ENCODE assay signal across 11 mouse cellular contexts in genomic region chr2:27247487-27247863, GRCm38 (mm10). TPM values are rescaled to one million over a fixed set of nuclear protein-coding genes. Genes with fewer than 3 reads are reported as not detected.
DNase-seq lines count a peak whose midpoint lies in the region; ATAC-seq and TF ChIP-seq lines count a peak whose summit lies in the region.
"Had no signal": no experiment of that assay in that cellular context is flagged by ENCODE, and none has a peak within 500 bp of the region (broad histone marks: within the 10 kb centered on the region; RNA-seq: fewer than 3 reads in every experiment).

No protein-coding gene starts in this region.

- TF ChIP-seq POLR2A in olfactory bulb, adult 2 months (IDR thresholded peaks at IDR 0.05; ENCODE audit: insufficient read depth, low read depth, low read length) = no peak

- H3K36me3 ChIP-seq in heart, embryonic 12.5 days = no peaks in the 10 kb centered on the region
- H3K36me3 ChIP-seq in lung, embryonic 14.5 days (ENCODE audit: insufficient read depth) = no peaks in the 10 kb centered on the region
- no peaks in the 10 kb centered on the region for H3K36me3 ChIP-seq in intestine, embryonic 16.5 days (ENCODE audit: control insufficient read depth, insufficient read depth, low read length)

- intact Hi-C loops in heart, postnatal 14 days (cut with DNase I) = no loop called here

- TF ChIP-seq CTCF in lung, embryonic 14.5 days (IDR thresholded peaks at IDR 0.05; ENCODE audit: low read depth) = no peak
- TF ChIP-seq CTCF in olfactory bulb, adult 2 months (IDR thresholded peaks at IDR 0.05; ENCODE audit: insufficient read depth, low read depth, low read length) = no peak

- H3K27ac ChIP-seq in heart, embryonic 12.5 days (ENCODE audit: poor library complexity, severe bottlenecking) = peak overlapping the region; percentile 82
- H3K27ac ChIP-seq in lung, embryonic 14.5 days (ENCODE audit: low read depth) = peak overlapping the region; percentile 88
- peak overlapping the region; percentile 43; the same call in 1 of the 2 replicates for H3K27ac ChIP-seq in intestine, embryonic 16.5 days (ENCODE audit: low read length)
- H3K27ac ChIP-seq in olfactory bulb, adult 2 months (ENCODE audit: insufficient read depth, low read depth, low read length) = peak overlapping the region; percentile 48; the same call in 1 of the 2 replicates

- H3K9ac ChIP-seq in heart, embryonic 12.5 days = no peak overlapping the region
- no peak overlapping the region for H3K9ac ChIP-seq in lung, embryonic 14.5 days
- no peak overlapping the region for H3K9ac ChIP-seq in intestine, embryonic 16.5 days (ENCODE audit: low read depth, low read length)

- H3K4me2 ChIP-seq in heart, embryonic 12.5 days = peak overlapping the region; percentile 61
- peak overlapping the region; percentile 51 for H3K4me2 ChIP-seq in lung, embryonic 14.5 days
- H3K4me2 ChIP-seq in intestine, embryonic 16.5 days (ENCODE audit: low read depth, low read length) = 0 out of 2 replicates have a peak overlapping the region, but pooled peaks have one; percentile 8

- H3K4me3 ChIP-seq in heart, embryonic 12.5 days = no peak overlapping the region
- H3K4me3 ChIP-seq in lung, embryonic 14.5 days (ENCODE audit: low read depth, low read length) = no peak overlapping the region
- H3K4me3 ChIP-seq in intestine, embryonic 16.5 days (ENCODE audit: low read length) = no peak overlapping the region
- H3K4me3 ChIP-seq in olfactory bulb, adult 2 months (ENCODE audit: insufficient read depth, low read depth, low read length) = no peak overlapping the region

- H3K9me3 ChIP-seq in heart, embryonic 12.5 days (replicated peaks) = no peaks in the 10 kb centered on the region
- H3K9me3 ChIP-seq in lung, embryonic 14.5 days (ENCODE audit: low read depth, low read length) = no peaks in the 10 kb centered on the region
- H3K9me3 ChIP-seq in intestine, embryonic 16.5 days (ENCODE audit: control insufficient read depth, low read length) = no peaks in the 10 kb centered on the region

- 0 out of 2 replicates have a peak, but pooled peaks cover 3% of the 10 kb centered on the region for H3K27me3 ChIP-seq in heart, embryonic 12.5 days (replicated peaks)
- no peaks in the 10 kb centered on the region for H3K27me3 ChIP-seq in lung, embryonic 14.5 days (ENCODE audit: insufficient read depth, low read length)
- H3K27me3 ChIP-seq in intestine, embryonic 16.5 days (replicated peaks; ENCODE audit: control insufficient read depth, insufficient read depth, low read length) = no peaks in the 10 kb centered on the region

- peak; percentile 58 for ATAC-seq in heart, embryonic 12.5 days (ENCODE audit: insufficient number of reproducible peaks, low FRiP score)
- no peak; the same call in 1 of the 2 replicates for ATAC-seq in lung, embryonic 14.5 days (ENCODE audit: insufficient read depth)
- no peak for ATAC-seq in intestine, embryonic 16.5 days
- ATAC-seq in megakaryocyte progenitor cell, adult 5-6 weeks (replicated peaks; ENCODE audit: poor library complexity) = no peak
- ATAC-seq: CD4-positive, CD25-positive, alpha-beta regulatory T cell, adult 4 months had no signal

- WGBS in heart, embryonic 12.5 days = 37% methylated on average over 2 of the region's 2 CpGs
- 30% methylated on average over 2 of the region's 2 CpGs for WGBS in lung, embryonic 14.5 days
- 60% methylated on average over 2 of the region's 2 CpGs for WGBS in intestine, embryonic 16.5 days
- 40% methylated on average over 2 of the region's 2 CpGs for WGBS in olfactory bulb, adult 2 months

- peaks cover 23% of the 10 kb centered on the region for H3K4me1 ChIP-seq in heart, embryonic 12.5 days (replicated peaks)
- peaks cover 14% of the 10 kb centered on the region for H3K4me1 ChIP-seq in lung, embryonic 14.5 days (ENCODE audit: insufficient read depth)
- peaks cover 14% of the 10 kb centered on the region for H3K4me1 ChIP-seq in intestine, embryonic 16.5 days (ENCODE audit: control insufficient read depth, insufficient read depth, low read length)
- peaks cover 14% of the 10 kb centered on the region for H3K4me1 ChIP-seq in olfactory bulb, adult 2 months (ENCODE audit: control insufficient read depth, insufficient read depth, low read length)

- no peak for DNase-seq in heart, postnatal 14 days
- DNase-seq in lung, embryonic 14.5 days = no peak
- DNase-seq in lung, postnatal 14 days = no peak
- no peak for DNase-seq in retina, embryonic 14.5 days (ENCODE audit: low spot score)
- DNase-seq: thymus, postnatal 14 days had no signal

RNA-seq across cellular contexts. Expression of gene Sardh, which starts 0.7 kb away (rescaled TPM):
- 19.0 and 22.5 TPM in 2 replicates for polyA plus RNA-seq in heart, embryonic 12.5 days (2016; fragmentation: Nextera tagmentation; extraction: Ambion mirVana)
- 10 to 100 TPM; 15.3 to 15.6 TPM for total RNA-seq in heart, postnatal 14 days (2021)
- 23.6 and 25.0 TPM in 2 replicates for polyA plus RNA-seq in lung, embryonic 14.5 days (2014; fragmentation: Nextera tagmentation; extraction: Ambion mirVana)
- 9.5 and 10.1 TPM in 2 replicates for polyA plus RNA-seq in intestine, embryonic 16.5 days (2015; fragmentation: Nextera tagmentation; extraction: Ambion mirVana)
- not detected in 2 replicates for polyA plus RNA-seq in olfactory bulb, adult 2 months (2012; ENCODE audit: insufficient read depth, insufficient read length, low replicate concordance, missing spikeins)
- not detected in 2 replicates for total RNA-seq in megakaryocyte progenitor cell, adult 5-6 weeks (2015)
- total RNA-seq in megakaryocyte progenitor cell, adult 5-6 weeks (2017) = not detected in 2 replicates
- total RNA-seq: granulocyte monocyte progenitor cell, adult 5-6 weeks had no signal

Comparison
In these comparisons a context has a peak if more than half of its experiments do, and no peak if none do; other contexts are left out.
1. H3K4me2 ChIP-seq: peak in every context shown above with its lines; median percentile 61 in heart, embryonic 12.5 days; 51 in lung, embryonic 14.5 days; 8 in intestine, embryonic 16.5 days.
2. RNA of gene Sardh, which starts 0.7 kb away (polyA plus RNA-seq): 23.6 to 25.0 TPM in lung, embryonic 14.5 days, 19.0 to 22.5 TPM in heart, embryonic 12.5 days and 9.5 to 10.1 TPM in intestine, embryonic 16.5 days; not detected in olfactory bulb, adult 2 months; every median in the first group is over 10 times any median in the second.
3. Peak in every context shown above with its lines, with median percentiles within 50 percentile points of each other: H3K27ac ChIP-seq.